8 mouse cellular contexts compared by ENCODE assay signal in the genomic region with DNA sequence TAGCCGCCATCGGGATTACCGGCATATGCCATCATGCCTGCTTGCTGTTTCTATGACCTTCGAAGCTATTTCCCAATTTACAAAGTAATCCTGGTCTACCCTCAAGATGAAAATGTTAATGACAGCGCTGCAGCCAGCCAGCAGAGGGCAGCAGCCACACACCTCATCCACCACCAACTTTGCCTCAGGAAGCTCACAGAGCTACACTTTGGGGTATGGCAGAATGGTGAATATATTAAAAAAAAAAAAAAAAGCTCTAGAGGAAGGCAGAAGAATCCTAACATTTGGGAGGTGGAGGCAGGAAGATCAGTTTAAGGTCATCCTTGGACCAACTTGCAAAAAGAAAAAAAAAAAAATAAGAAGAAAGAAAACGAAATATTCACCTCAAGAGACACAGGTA. TPM values are rescaled to one million over a fixed set of nuclear protein-coding genes. Genes with fewer than 3 reads are reported as not detected.
A peak's percentile ranks its signal among the peaks of the same experiment; 100 is the strongest.
DNase-seq lines count a peak whose midpoint lies in the region; ATAC-seq and TF ChIP-seq lines count a peak whose summit lies in the region.

No protein-coding gene starts in this region.

- H3K4me2 ChIP-seq in liver, embryonic 15.5 days = peak overlapping the region; percentile 78

- no peaks in the 10 kb centered on the region for H3K9me3 ChIP-seq in liver, embryonic 15.5 days (replicated peaks)

- TF ChIP-seq POLR2A in cortical plate, adult 2 months (IDR thresholded peaks at IDR 0.05; ENCODE audit: extremely low read depth, insufficient read depth, low read length) = no peak

- WGBS in liver, embryonic 15.5 days (ENCODE audit: insufficient replicate concordance) = 10% methylated on average over 6 of the region's 6 CpGs

- no peak overlapping the region for H3K4me3 ChIP-seq in cortical plate, adult 2 months (ENCODE audit: insufficient read depth, low read length)
- H3K4me3 ChIP-seq in liver, embryonic 15.5 days (replicated peaks) = no peak overlapping the region

- peak; percentile 93 for TF ChIP-seq CTCF in cortical plate, adult 2 months (IDR thresholded peaks at IDR 0.05; ENCODE audit: extremely low read depth, insufficient read depth, low read length)

- peaks cover 8% of the 10 kb centered on the region; the same call in 1 of the 2 replicates for H3K27me3 ChIP-seq in liver, embryonic 15.5 days

- no peaks in the 10 kb centered on the region for H3K36me3 ChIP-seq in liver, embryonic 15.5 days (replicated peaks)

- H3K27ac ChIP-seq in cortical plate, adult 2 months (ENCODE audit: insufficient read depth, low read length) = no peak overlapping the region
- H3K27ac ChIP-seq in liver, embryonic 15.5 days (replicated peaks) = peak overlapping the region; percentile 87

- H3K9ac ChIP-seq in liver, embryonic 15.5 days = no peak overlapping the region; the same call in 1 of the 2 replicates

- H3K4me1 ChIP-seq in cortical plate, adult 2 months (ENCODE audit: control insufficient read depth, insufficient read depth, low read length) = no peaks in the 10 kb centered on the region
- peaks cover 45% of the 10 kb centered on the region for H3K4me1 ChIP-seq in liver, embryonic 15.5 days (replicated peaks)

- DNase-seq in CD8-positive naive resting alpha-beta T cell, adult 2 months (ENCODE audit: low read depth in 2 of 2, low spot score in 2 of 2) = peak; percentile 65 to 74
- peak; percentile 80 for DNase-seq in adipocyte (ENCODE audit: low spot score)
- peak; percentile 71 for DNase-seq in gastrocnemius, postnatal 10 days
- peak; percentile 46 to 67 for DNase-seq in kidney, postnatal 25 days
- peak; percentile 46 for DNase-seq in retina, postnatal 7 days (ENCODE audit: low read depth, low spot score)
- peak; percentile 59 for DNase-seq in urinary bladder, postnatal 14 days (ENCODE audit: low spot score)

- no peak for ATAC-seq in liver, embryonic 15.5 days (ENCODE audit: insufficient read depth)

RNA-seq across cellular contexts. Expression of a gene that starts 20.6 kb away (rescaled TPM):
- polyA plus RNA-seq in cortical plate, adult 2 months (2012; rRNA removed) = 46.8 and 51.7 TPM in 2 replicates
- total RNA-seq in gastrocnemius, postnatal 10 days (2021) = 10 to 100 TPM; 10.7 to 13.3 TPM
- 16.8 and 19.9 TPM in 2 replicates for polyA plus RNA-seq in liver, embryonic 15.5 days (2015; fragmentation: Nextera tagmentation; extraction: Ambion mirVana)

RNA-seq across cellular contexts. Expression of a gene that starts 57.5 kb away (rescaled TPM):
- 74.1 and 75.6 TPM in 2 replicates for polyA plus RNA-seq in cortical plate, adult 2 months (2012; rRNA removed)
- 10 to 100 TPM in 1 of 2 experiments, 1 to 10 TPM in 1; 8.1 to 10.7 TPM for total RNA-seq in gastrocnemius, postnatal 10 days (2021)
- 38.2 and 42.4 TPM in 2 replicates for polyA plus RNA-seq in liver, embryonic 15.5 days (2015; fragmentation: Nextera tagmentation; extraction: Ambion mirVana)
